ENCODE assay signal across 10 mouse cellular contexts in the genomic region with DNA sequence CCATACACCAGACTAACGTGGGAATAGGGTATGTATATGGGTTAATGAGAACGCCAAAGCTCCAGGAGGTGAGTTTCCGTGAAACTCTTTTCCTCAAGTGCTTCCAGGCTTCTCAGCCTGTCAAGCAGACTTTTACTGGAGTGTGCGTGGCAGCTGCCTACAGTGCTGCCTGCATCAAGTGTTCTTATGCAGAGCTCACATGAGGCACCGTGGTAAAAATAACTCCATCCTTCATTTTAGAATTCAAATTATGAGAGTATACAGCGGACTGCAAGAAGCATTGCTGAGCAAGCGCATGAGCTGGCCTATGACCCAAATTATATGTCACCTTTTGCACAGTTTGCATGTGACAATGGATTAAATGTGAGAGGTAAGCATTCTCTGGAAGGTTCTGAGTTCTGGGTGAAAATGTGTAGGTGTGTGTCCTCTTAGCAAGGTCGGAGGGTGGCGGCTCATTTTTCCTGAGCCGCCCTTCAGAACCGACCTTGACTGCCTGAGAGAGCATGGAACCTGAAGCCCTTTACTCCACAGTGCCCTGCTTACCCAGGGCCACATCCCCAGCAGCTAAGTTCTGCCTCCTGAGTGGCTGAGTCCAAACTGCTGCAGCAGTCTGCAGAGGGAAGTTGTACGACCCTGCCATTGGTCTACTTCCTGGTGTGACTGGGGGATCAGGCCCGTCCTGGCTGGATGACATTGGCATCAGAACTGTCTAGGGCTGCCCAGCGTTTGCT. TPM values are rescaled to one million over a fixed set of nuclear protein-coding genes. Genes with fewer than 3 reads are reported as not detected.
DNase-seq lines count a peak whose midpoint lies in the region; ATAC-seq lines count a peak whose summit lies in the region.
"Had no signal": no experiment of that assay in that cellular context is flagged by ENCODE, and none has a peak within 500 bp of the region (broad histone marks: within the 10 kb centered on the region; RNA-seq: fewer than 3 reads in every experiment).

No protein-coding gene starts in this region.

- H3K4me2 ChIP-seq in lung, embryonic 15.5 days, result no peak overlapping the region
- H3K4me2 ChIP-seq in heart, embryonic 12.5 days, result no peak overlapping the region
- no peak overlapping the region for H3K4me2 ChIP-seq in stomach, embryonic 14.5 days (replicated peaks; ENCODE audit: low read depth, low read length)
- no peak overlapping the region for H3K4me2 ChIP-seq in midbrain, embryonic 13.5 days (replicated peaks)

- H3K27me3 ChIP-seq in lung, embryonic 15.5 days, result no peaks in the 10 kb centered on the region
- H3K27me3 ChIP-seq in heart, embryonic 12.5 days (replicated peaks), result no peaks in the 10 kb centered on the region
- no peaks in the 10 kb centered on the region for H3K27me3 ChIP-seq in stomach, embryonic 14.5 days (ENCODE audit: control insufficient read depth, insufficient read depth, low read length)
- H3K27me3 ChIP-seq in midbrain, embryonic 13.5 days, result no peaks in the 10 kb centered on the region
- H3K27me3 ChIP-seq: CH12.LX had no signal

- no peaks in the 10 kb centered on the region for H3K9me3 ChIP-seq in lung, embryonic 15.5 days
- H3K9me3 ChIP-seq in heart, embryonic 12.5 days (replicated peaks), result no peaks in the 10 kb centered on the region
- no peaks in the 10 kb centered on the region for H3K9me3 ChIP-seq in stomach, embryonic 14.5 days (ENCODE audit: control insufficient read depth, low read depth, low read length)
- H3K9me3 ChIP-seq in midbrain, embryonic 13.5 days, result no peaks in the 10 kb centered on the region

- DNase-seq in gastrocnemius, adult 18-20 months (ENCODE audit: low spot score), result peak; percentile 54
- no peak for DNase-seq in gastrocnemius, adult 8-10 months (ENCODE audit: low spot score in 2 of 2)
- no peak for DNase-seq in lung, adult 18-20 months
- no peak for DNase-seq in testis, postnatal 10 days (ENCODE audit: low spot score)
- DNase-seq: midbrain, embryonic 14.5 days had no signal

- H3K36me3 ChIP-seq in lung, embryonic 15.5 days, result peaks cover 12% of the 10 kb centered on the region
- peaks cover 48% of the 10 kb centered on the region for H3K36me3 ChIP-seq in heart, embryonic 12.5 days
- peaks cover 14% of the 10 kb centered on the region; the same call in 1 of the 2 replicates for H3K36me3 ChIP-seq in stomach, embryonic 14.5 days (ENCODE audit: control insufficient read depth, insufficient read depth, low read length)
- peaks cover 53% of the 10 kb centered on the region for H3K36me3 ChIP-seq in midbrain, embryonic 13.5 days

- no peak for ATAC-seq in lung, embryonic 15.5 days (ENCODE audit: borderline replicate concordance, extremely low read depth, low FRiP score, low TSS enrichment)
- 0 out of 2 replicates have a peak, but pooled peaks have one; percentile 28 for ATAC-seq in heart, embryonic 12.5 days (ENCODE audit: insufficient number of reproducible peaks, low FRiP score)
- no peak for ATAC-seq in stomach, embryonic 14.5 days (ENCODE audit: insufficient number of reproducible peaks, insufficient read depth, low FRiP score, low read depth)
- no peak for ATAC-seq in midbrain, embryonic 13.5 days

- H3K27ac ChIP-seq in lung, embryonic 15.5 days, result peak overlapping the region; percentile 62
- H3K27ac ChIP-seq in heart, embryonic 12.5 days (ENCODE audit: poor library complexity, severe bottlenecking), result peak overlapping the region; percentile 92
- peak overlapping the region; percentile 11; the same call in 1 of the 2 replicates for H3K27ac ChIP-seq in stomach, embryonic 14.5 days (ENCODE audit: low read length)
- H3K27ac ChIP-seq in midbrain, embryonic 13.5 days, result no peak overlapping the region

- peaks cover 23% of the 10 kb centered on the region; the same call in 1 of the 2 replicates for H3K4me1 ChIP-seq in lung, embryonic 15.5 days
- peaks cover 50% of the 10 kb centered on the region for H3K4me1 ChIP-seq in heart, embryonic 12.5 days (replicated peaks)
- 0 out of 2 replicates have a peak, but pooled peaks cover 2% of the 10 kb centered on the region for H3K4me1 ChIP-seq in stomach, embryonic 14.5 days (ENCODE audit: control insufficient read depth, insufficient read depth, low read length)
- no peaks in the 10 kb centered on the region for H3K4me1 ChIP-seq in midbrain, embryonic 13.5 days (replicated peaks)

- H3K9ac ChIP-seq in lung, embryonic 15.5 days, result no peak overlapping the region
- 0 out of 2 replicates have a peak overlapping the region, but pooled peaks have one; percentile 37 for H3K9ac ChIP-seq in heart, embryonic 12.5 days
- no peak overlapping the region for H3K9ac ChIP-seq in stomach, embryonic 14.5 days (replicated peaks; ENCODE audit: low read depth, low read length)
- no peak overlapping the region for H3K9ac ChIP-seq in midbrain, embryonic 13.5 days (replicated peaks)

- H3K4me3 ChIP-seq in lung, embryonic 15.5 days, result no peak overlapping the region
- no peak overlapping the region for H3K4me3 ChIP-seq in heart, embryonic 12.5 days
- H3K4me3 ChIP-seq in stomach, embryonic 14.5 days (ENCODE audit: low read depth, low read length), result no peak overlapping the region
- no peak overlapping the region for H3K4me3 ChIP-seq in midbrain, embryonic 13.5 days (replicated peaks)

- WGBS in lung, embryonic 15.5 days, result 63% methylated on average over 14 of the region's 14 CpGs
- 55% methylated on average over 14 of the region's 14 CpGs for WGBS in heart, embryonic 12.5 days
- 72% methylated on average over 14 of the region's 14 CpGs for WGBS in stomach, embryonic 14.5 days
- WGBS in midbrain, embryonic 13.5 days, result 85% methylated on average over 14 of the region's 14 CpGs

RNA-seq across cellular contexts. Expression of a gene that starts 34.4 kb away (rescaled TPM):
- total RNA-seq in gastrocnemius, adult 18-20 months (2021), result under 1 TPM; 0.27 to 0.69 TPM
- total RNA-seq in gastrocnemius, adult 8-10 months (2022), result under 1 TPM; 0.13 to 0.63 (median 0.42) TPM
- 7.7 and 9.2 TPM in 2 replicates for polyA plus RNA-seq in lung, embryonic 15.5 days (2015; fragmentation: Nextera tagmentation; extraction: Ambion mirVana)
- polyA plus RNA-seq in heart, embryonic 12.5 days (2016; fragmentation: Nextera tagmentation; extraction: Ambion mirVana), result 7.8 and 9.1 TPM in 2 replicates
- 13.0 and 15.3 TPM in 2 replicates for polyA plus RNA-seq in stomach, embryonic 14.5 days (2014; fragmentation: Nextera tagmentation; extraction: Ambion mirVana)
- 21.8 and 22.6 TPM in 2 replicates for polyA plus RNA-seq in midbrain, embryonic 13.5 days (2015; fragmentation: Nextera tagmentation; extraction: Ambion mirVana)

RNA-seq across cellular contexts. Expression of a gene that starts 34.5 kb away (rescaled TPM):
- 10 to 100 TPM; 43.7 to 48.5 TPM for total RNA-seq in gastrocnemius, adult 18-20 months (2021)
- total RNA-seq in gastrocnemius, adult 8-10 months (2022), result 10 to 100 TPM; 44.0 to 51.2 (median 46.4) TPM
- 211 and 224 TPM in 2 replicates for polyA plus RNA-seq in lung, embryonic 15.5 days (2015; fragmentation: Nextera tagmentation; extraction: Ambion mirVana)
- polyA plus RNA-seq in heart, embryonic 12.5 days (2016; fragmentation: Nextera tagmentation; extraction: Ambion mirVana), result 219 and 232 TPM in 2 replicates
- 209 and 221 TPM in 2 replicates for polyA plus RNA-seq in stomach, embryonic 14.5 days (2014; fragmentation: Nextera tagmentation; extraction: Ambion mirVana)
- 260 and 269 TPM in 2 replicates for polyA plus RNA-seq in midbrain, embryonic 13.5 days (2015; fragmentation: Nextera tagmentation; extraction: Ambion mirVana)

RNA-seq across cellular contexts. Expression of a gene that starts 35.5 kb away (rescaled TPM):
- 10 to 100 TPM; 91.6 to 96.4 TPM for total RNA-seq in gastrocnemius, adult 18-20 months (2021)
- 100 to 1,000 TPM in 2 of 4 experiments, 10 to 100 TPM in 2; 91.8 to 110 (median 100.0) TPM for total RNA-seq in gastrocnemius, adult 8-10 months (2022)
- 7.6 and 8.7 TPM in 2 replicates for polyA plus RNA-seq in lung, embryonic 15.5 days (2015; fragmentation: Nextera tagmentation; extraction: Ambion mirVana)
- 13.4 and 14.3 TPM in 2 replicates for polyA plus RNA-seq in heart, embryonic 12.5 days (2016; fragmentation: Nextera tagmentation; extraction: Ambion mirVana)
- 11.3 and 11.8 TPM in 2 replicates for polyA plus RNA-seq in stomach, embryonic 14.5 days (2014; fragmentation: Nextera tagmentation; extraction: Ambion mirVana)
- 8.0 and 9.1 TPM in 2 replicates for polyA plus RNA-seq in midbrain, embryonic 13.5 days (2015; fragmentation: Nextera tagmentation; extraction: Ambion mirVana)

RNA-seq across cellular contexts. Expression of a gene that starts 52.0 kb away (rescaled TPM):
- 10 to 100 TPM; 32.8 to 35.3 TPM for total RNA-seq in gastrocnemius, adult 18-20 months (2021)
- 10 to 100 TPM; 29.1 to 36.2 (median 32.2) TPM for total RNA-seq in gastrocnemius, adult 8-10 months (2022)
- 70.5 and 70.7 TPM in 2 replicates for polyA plus RNA-seq in lung, embryonic 15.5 days (2015; fragmentation: Nextera tagmentation; extraction: Ambion mirVana)
- polyA plus RNA-seq in heart, embryonic 12.5 days (2016; fragmentation: Nextera tagmentation; extraction: Ambion mirVana), result 58.7 and 59.1 TPM in 2 replicates
- polyA plus RNA-seq in stomach, embryonic 14.5 days (2014; fragmentation: Nextera tagmentation; extraction: Ambion mirVana), result 65.7 and 67.0 TPM in 2 replicates
- polyA plus RNA-seq in midbrain, embryonic 13.5 days (2015; fragmentation: Nextera tagmentation; extraction: Ambion mirVana), result 50.8 and 51.8 TPM in 2 replicates

RNA-seq across cellular contexts. Expression of a gene that starts 52.5 kb away (rescaled TPM):
- total RNA-seq in gastrocnemius, adult 18-20 months (2021), result 1 to 10 TPM; 4.5 to 5.4 TPM
- 1 to 10 TPM; 4.9 to 5.3 (median 5.2) TPM for total RNA-seq in gastrocnemius, adult 8-10 months (2022)
- 72.4 and 74.9 TPM in 2 replicates for polyA plus RNA-seq in lung, embryonic 15.5 days (2015; fragmentation: Nextera tagmentation; extraction: Ambion mirVana)
- polyA plus RNA-seq in heart, embryonic 12.5 days (2016; fragmentation: Nextera tagmentation; extraction: Ambion mirVana), result 59.3 and 64.2 TPM in 2 replicates
- polyA plus RNA-seq in stomach, embryonic 14.5 days (2014; fragmentation: Nextera tagmentation; extraction: Ambion mirVana), result 62.9 and 64.7 TPM in 2 replicates
- 128 and 135 TPM in 2 replicates for polyA plus RNA-seq in midbrain, embryonic 13.5 days (2015; fragmentation: Nextera tagmentation; extraction: Ambion mirVana)
